Mouse (Mus musculus): Measurements from ENCODE around the gene Lrpprc.

Gene Lrpprc

DNA sequence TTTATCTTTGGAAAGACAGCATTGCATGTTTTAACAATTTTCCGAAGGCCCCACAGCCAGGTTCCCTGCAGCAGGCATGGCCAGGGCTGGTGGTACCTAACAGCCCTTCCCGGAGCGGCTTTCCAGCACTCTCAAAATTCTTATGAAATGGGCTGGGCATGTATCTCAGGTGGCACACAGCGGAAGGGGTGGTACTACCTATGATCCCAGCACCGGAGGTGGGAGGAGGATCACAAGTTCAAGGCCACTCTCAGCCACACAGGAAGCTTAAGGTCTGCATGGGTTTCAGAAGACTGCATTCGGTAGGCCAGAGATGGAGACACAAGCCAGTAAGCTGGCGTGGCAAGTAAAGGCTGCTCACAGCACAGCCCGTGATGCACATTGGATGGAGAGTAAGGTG is 31.6 kb downstream of the Lrpprc start:
- no peak for DNase-seq (ENCODE audit: low spot score)

DNA sequence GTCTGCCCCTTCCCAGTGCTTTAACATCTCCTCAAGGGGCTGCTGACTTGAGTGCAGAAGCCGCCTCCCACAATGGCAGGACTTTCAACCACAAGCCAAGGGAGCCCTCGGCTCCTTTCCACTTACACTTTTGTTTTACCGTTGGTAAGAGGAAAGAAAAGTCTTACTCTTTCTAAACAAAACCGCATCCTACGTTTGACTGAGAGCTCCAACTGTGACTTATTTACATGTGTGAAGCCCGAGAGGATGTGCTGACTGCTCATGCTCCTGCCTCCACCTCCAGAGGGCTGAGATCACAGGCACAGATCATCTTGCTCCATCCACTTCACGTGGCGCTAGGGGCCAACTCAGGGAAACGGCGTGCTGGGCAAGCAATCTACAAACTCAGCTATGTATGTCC is 32.2 kb downstream of the Lrpprc start:
- DNase-seq (ENCODE audit: low spot score), result no peak

DNA sequence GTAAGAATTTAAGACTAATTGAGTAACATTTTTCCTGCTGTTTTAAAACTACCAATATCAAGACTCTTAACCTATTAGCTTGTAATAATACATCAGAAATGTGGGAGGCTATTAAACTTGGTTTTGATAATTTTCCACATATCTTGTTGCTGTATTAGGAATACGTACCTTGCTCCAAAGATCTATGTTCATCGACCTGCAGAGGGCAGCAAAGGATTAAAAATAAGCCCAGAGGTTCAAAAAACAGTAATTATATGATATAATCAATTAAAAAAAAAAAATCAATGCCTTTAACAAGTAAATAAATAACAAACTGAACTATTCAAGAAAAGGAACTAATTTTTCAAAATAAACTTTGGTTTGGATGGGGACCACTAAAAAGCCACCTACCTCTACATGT is 34.5 kb downstream of the Lrpprc start:
- no peak for DNase-seq (ENCODE audit: low spot score)

DNA sequence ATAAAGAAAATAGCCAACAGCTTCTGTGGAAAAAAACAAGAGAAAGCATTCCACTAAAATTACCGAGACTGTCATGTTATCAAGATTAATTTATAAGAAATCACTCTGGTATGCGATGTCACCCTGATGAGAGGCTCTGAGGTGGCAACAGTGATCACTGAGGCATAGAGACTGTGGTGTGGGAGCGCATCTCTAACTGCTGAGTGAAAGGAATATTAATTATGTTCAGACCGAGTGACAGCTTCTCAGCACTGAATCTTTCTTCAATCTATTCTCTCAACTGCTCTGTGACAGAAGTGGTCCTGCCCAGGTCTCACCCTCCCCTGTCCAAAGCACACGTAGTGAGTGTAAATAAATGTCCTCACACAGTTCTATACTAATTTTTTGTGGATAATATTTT is 37.1 kb downstream of the Lrpprc start:
- DNase-seq (ENCODE audit: low spot score), result no peak

DNA sequence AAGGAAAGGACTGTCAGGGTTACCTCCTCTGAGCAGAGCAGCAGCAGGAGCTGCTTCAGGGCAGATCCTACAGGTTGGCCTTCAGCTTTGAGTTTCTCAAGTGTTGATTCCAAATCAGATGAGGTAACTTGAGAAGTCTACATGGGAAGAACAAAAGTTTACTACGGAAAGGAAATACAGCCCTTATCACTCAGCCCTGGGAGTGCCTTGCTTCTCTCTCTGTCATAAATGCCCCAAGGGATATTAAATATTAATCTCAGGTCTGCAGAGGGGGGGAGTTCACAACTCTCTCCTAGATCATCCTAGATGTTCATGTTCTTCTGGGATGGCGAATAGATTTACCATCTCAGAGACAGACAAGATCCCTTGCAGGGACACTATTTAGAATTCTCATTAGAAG is 38.3 kb downstream of the Lrpprc start:
- DNase-seq (ENCODE audit: low spot score), result no peak

DNA sequence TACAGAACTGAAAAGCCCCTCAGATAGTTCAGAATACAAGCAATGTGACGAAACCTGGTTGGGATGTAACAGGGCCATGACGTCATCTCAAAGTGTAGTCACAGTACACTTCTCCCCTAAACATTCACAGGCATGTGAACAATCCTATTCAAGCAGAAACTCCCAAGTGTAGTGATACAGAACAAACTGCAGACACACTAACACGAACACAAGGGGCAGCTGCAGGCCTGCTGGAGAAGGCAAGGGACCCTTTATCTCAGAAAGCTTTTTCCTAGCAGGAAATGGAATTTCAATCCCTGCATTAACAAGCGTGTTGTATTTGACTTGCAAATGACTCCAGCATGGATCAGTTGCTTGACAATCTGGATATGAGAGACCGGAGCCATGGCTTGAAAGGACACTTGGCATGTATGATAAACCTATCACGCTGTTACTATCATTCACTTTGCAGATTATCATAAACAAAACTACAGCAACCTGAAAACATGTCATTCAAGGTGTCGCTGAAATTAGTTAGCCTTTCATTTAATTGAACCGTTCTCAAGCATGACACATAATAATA is 38.9 kb downstream of the Lrpprc start:
- no peak for DNase-seq (ENCODE audit: low spot score)

DNA sequence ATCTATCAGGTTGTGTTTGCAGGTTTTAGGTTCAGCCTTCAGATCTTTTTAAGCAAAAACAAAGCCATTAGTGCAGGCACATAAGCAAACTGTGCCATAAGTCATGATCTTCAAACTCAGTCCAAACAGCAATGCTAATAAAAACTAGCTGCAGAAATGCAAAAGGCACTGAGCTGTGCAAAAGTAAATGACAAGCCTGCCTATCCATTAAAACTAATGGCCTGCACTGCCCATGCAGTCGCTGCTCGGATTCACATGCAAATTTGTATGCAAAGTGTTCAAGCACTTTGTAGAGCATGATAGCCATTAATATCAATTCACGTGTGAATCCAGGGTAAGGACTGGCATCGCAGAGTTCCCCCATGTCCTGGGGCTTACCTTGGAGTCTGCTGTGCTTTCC is 40.5 kb downstream of the Lrpprc start:
- DNase-seq (ENCODE audit: low spot score), result no peak

DNA sequence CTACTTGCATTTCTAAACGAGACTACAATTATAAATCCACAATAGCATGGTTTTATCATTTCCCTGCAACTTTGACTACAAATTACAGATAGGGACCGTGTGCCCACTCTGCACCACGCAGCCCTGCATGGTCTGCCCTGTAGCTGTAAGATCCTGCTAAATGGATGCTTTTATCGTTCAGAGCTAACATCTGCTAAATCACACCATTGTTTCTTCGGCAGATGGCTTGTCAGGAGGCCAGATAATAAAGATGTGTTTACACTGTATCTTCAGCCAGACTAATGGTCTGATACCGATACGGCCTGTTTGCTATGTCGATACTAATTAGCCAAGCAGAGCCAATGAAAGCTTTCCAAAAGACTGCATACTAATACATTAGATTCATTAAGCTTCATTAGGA is 41.3 kb downstream of the Lrpprc start:
- no peak for DNase-seq (ENCODE audit: low spot score)

DNA sequence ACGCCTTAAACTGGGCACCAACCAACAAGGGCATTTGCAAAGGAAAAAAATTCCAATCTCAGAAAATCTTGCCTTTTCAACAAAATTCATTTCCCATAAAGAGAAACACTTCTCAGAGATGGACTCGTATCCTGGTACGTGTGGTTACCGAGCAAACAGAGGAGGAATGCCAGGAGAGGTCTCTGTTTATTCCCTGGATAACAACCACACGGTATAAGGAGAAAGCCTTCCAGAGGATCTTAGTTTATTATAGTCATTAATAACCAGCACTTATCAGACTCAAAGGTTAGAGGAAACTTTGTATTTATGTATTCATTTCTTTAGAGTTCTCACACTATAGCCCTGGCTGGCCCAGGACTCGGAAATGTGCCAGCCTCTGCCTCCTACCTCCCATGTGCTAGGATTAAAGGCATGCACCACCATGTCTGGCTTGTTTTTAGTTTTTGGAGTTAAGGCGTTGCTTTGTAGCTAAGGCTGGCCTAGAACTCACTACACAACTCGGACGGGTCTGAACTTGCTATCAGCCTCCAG is 42.4 kb downstream of the Lrpprc start:
- no peak for DNase-seq (ENCODE audit: low spot score)

DNA sequence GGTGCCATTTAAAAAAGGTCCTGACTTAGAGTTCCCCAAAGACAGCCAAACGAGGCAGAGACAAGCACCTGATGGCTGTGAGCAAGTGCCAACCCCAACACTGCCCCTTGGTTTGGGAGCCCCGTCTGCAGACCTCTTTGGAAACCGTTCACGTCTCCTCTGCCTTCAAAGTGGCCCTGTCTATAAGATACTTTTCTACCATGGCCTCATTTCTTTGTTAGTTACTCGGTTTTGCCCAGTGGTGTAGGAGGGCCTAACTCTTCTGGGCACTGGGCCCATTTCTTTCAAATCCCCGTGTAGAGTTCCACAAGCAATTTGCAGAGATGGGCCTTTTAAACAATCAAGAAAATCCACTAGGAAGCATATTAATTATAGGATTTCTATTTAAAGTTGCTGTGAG is 43.4 kb downstream of the Lrpprc start:
- no peak for DNase-seq (ENCODE audit: low spot score)

DNA sequence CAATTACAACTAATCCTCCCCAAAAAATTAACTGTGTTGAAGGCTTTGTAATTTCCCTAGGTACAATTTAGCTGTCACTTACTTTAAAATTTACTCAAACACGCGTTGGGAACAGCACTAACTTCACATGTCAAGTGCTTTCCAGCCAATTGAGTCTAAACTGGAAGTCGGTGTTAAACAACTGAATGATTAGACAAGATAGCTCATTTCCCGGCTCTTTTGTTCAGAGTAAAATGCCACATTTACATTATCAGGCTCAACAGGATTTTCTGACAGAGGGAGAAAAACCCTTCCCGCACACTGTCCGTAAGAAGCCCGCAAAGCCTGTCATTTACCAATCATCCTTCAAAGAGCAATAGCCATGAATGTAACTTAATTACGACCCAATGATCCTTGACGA is 45.6 kb downstream of the Lrpprc start:
- DNase-seq (ENCODE audit: low spot score), result no peak

DNA sequence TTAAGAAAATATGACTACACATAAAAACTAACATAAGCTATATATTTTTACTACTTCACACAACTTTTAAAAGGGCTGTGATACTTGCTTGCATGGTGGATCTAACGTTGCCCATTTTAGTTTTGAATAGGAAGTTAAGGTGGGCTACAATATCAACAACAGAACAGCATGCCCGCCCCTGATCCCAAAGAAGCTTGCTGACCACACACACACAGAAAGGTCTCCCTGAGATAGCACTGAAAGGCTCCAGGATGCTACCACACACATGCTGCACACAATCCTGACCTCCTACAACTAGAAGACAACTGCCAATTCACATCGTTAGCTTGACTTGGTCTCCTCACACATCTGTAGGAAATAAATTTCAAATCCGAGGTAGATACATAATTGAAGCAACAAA is 46.3 kb downstream of the Lrpprc start:
- DNase-seq (ENCODE audit: low spot score), result no peak

DNA sequence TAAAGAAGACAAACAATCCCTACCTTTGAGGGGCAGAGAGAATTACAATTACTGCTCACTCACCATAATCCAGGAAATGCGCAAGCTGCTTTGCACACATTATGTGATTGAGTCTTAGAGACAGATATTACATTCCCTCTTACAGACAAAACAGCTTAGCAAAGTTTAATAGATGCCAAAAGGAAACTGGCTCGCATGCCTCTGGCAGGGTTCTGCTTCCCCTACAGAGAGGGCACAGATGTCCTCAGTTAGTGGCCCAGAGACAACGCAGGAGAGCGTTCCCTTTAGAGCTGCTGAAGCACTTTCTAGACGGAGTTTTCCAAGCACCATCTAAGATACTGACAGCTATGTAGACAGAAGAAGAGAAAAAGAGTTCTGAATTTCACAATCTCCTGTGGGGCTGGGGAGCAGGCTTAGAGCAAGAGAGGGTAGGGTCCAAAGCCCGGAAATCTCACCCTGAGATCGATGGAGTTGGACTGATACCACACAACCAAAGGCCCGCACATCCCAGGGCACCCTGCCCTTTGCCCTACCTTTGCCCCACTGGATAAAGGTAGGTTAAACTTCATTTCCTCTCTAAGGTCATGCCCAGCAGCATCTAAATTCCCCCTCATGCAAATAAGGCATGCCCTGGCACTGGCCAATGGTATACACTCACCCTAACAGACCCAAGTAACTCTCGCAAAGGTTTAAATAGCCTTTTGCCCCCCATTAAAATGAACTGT is 52.4 kb downstream of the Lrpprc start:
- DNase-seq (ENCODE audit: low spot score), result no peak

DNA sequence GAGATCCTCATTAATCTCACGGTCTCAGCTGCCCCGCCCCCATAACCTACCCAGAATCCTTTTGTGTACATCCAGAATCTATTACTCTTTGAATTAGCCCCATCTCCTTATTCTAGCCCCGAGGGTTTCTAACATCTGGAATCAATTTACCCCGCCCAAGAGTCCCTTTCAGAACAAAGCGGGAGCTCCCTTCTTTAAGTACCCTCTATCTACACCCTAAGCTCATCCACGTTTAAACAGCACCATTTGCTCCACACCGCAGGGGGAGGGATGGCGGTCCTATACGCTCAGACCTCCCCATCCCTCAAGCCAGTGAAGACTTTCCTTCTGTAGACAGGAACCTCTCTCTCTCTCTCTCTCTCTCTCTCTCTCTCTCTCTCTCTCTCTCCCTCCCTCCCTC is 53.9 kb downstream of the Lrpprc start:
- peak; percentile 27 for DNase-seq (ENCODE audit: low spot score)

DNA sequence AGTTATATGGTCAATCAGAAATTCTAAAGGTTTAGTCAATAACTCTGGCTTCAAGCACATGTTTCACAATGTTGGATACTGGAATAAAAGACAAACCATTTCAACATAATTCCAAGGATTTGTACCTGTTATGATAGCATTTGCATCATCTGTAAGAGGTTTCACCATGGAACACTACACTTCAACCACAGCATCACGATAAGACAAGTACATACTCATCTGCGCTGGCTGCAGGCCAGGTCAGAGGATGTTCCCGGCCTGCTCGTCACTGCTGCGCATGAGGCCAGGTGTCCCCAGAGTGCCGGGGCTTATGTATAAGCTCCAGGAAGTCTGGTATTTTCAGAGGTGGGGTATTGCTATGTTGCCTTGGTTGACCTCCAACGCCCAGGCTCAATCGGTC is 58.0 kb downstream of the Lrpprc start:
- DNase-seq (ENCODE audit: low spot score), result no peak

DNA sequence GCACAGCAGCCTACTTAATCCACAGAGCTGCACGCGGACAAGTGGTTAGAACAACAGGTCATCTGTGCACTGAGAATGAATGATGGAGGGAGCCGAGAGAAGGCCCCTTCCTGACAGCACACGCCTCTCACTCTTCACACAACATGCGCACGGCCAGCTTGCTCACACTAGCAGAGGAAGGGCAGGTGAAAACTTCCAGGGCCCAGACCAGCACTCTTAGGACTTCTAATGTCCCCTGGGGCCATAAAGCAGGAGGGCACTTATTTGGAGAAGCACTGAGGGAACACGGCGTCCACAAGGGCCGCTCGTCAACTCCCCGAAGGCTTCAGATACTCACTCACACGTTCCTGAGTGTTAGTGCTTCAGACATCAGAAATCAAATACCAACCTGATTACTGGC is 59.2 kb downstream of the Lrpprc start:
- DNase-seq (ENCODE audit: low spot score), result no peak

DNA sequence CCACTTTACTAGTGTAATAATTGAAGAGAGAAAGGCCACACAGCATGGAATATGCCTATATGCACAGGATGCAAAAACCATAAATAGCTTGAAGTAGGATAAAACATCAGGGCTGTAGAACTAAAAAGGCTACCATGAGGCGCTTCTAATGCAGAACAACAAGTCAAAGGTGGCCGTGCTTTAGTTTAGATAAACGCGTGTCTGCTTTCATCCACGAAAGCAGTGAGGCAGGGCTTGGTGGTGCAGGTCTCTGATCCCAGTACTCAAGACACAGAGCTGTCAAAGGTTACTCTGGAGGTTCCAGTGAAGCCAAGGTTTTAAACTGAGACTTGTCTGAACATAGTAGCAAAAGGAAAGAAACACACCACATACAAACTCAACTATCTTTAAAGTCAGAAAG is 61.4 kb downstream of the Lrpprc start:
- DNase-seq (ENCODE audit: low spot score), result no peak

DNA sequence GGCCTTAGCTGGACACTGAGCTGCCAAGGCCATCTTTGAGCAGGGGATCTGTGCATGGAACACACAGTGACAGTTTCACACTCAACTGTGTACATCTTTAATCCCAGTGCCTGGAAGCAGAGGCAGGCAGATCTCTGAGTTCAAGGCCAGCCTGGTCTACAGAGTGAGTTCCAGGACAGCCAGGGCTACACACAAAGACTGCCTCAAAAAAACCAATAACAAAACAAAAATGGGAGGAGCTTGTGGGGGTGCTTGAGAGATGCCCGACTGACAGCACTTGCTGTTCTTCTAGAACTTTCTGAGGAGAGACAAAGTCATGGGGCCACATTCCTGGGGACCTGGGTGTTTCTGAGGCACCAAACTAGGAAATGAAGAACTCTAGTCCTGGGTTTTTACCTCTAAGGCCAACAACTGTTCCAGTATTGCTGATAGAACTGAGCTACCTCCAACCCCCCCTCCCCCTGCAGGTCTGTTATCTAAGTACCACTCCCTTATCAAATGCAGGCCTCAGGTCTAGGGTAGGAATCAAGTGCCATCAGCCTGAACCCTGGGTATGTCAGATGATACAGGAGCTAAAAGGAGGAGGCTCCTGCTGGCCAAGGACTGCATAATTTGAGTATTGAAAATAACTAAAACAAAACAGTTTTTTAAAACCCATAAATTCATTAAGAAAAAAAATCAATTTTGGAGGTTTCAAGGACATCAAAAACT is 62.2 kb downstream of the Lrpprc start:
- DNase-seq (ENCODE audit: low spot score), result no peak

DNA sequence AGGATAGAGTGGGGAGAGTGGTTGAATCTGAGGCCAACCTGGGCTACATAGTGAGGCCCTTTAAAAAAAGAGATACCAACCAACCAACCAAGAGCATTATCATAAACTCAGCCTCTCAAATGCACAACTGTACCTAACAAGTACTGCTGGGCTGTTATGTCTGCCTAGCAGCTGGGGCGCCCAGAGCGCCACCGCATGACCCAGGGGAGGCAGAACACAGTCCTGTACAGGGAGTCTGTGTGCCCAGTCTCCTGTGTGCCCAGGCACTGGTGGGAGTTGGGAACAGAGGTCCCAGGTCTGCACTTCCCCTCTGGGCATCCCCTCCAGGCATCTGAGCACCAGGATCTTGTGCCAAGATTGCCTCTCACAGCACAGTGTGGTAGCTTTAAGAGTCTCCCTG is 65.4 kb downstream of the Lrpprc start:
- DNase-seq (ENCODE audit: low spot score), result no peak

DNA sequence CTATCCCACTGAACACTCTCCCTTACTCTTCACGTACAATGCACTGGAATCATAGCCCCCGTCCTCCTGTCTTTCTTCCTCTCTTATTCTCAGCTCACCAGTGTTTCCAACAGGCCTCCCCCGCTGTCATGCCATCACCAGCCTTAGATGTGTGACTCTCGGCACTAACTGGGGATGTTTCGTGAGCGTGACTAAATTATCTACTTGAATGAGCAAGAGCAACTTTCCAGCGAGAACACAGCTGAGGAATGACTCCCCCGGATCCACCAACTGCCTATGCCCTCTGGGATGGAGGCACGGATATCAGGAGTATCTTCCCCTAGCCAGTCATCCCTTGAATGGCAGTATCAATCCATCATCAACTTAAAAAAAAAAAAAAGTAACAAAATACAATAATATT is 66.6 kb downstream of the Lrpprc start:
- no peak for DNase-seq (ENCODE audit: low spot score)

DNA sequence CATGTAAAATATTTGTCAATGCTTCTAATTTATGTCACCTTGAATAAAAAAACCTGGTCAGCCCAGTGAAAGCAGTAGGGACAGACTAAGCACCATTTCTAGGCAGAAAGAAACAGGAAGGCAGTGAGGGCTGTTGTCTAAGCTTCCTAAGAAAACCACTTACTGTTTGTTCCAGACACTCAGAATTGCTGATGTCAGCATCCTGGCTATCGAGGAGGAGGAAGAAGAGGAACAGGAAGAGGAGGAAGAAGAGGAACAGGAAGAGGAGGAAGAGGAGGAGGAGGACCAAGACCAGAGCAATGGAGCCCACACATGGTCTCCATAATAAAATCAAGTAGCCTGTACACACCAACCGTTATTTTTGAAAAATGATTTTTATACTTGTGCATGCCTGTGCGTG is 71.5 kb downstream of the Lrpprc start:
- no peak for DNase-seq (ENCODE audit: low spot score)

DNA sequence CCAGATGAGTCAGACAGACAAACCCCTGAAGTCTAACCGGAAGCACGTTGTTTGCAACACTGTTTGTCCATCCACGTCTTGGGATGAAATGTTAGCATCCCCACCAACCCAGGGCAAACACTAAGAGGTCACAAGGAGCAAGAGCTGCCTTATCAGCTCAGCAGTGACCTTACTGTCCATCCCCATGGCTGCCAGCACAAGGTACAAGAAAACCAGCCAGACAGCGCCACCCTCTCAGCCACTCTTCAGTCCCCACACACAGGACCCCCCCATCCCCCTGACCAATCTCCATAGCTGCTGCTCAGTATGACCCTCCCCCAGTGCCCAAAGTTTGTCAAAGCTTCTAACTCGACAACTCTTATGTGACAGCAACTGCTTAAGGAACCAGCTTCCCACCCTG is 73.2 kb downstream of the Lrpprc start:
- no peak for DNase-seq (ENCODE audit: low spot score)

DNA sequence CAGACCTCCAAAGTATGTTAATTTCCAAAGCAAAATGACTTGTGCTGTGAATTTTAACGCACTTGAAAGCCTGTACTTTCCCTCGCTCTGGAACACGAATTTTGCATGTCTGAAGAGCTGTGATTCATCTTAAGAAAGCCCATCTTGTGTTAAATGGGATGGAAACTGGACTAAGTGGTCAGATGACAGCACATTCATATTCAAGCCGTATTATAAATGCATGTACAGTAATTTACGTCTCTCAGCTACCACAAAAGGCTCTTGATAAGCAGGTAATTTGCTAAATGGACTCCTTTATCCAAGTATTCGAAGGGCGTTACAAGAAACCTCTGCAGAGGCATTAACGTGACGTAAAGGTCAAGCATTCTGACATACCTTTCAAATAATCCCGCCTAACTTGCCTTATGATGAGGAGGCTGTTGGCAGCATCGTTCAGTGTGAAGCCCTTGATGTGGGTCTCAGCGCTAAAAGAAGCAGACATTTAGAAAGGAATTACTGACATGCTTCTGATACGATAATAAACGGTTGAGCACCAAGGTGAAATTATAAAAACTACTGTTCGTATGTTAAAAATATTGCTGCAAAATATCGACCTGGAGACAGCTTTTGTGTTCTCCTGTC is 74.2 kb downstream of the Lrpprc start:
- no peak for DNase-seq (ENCODE audit: low spot score)
